Comparison of ENCODE assay signal across 10 mouse cellular contexts in the genomic region with DNA sequence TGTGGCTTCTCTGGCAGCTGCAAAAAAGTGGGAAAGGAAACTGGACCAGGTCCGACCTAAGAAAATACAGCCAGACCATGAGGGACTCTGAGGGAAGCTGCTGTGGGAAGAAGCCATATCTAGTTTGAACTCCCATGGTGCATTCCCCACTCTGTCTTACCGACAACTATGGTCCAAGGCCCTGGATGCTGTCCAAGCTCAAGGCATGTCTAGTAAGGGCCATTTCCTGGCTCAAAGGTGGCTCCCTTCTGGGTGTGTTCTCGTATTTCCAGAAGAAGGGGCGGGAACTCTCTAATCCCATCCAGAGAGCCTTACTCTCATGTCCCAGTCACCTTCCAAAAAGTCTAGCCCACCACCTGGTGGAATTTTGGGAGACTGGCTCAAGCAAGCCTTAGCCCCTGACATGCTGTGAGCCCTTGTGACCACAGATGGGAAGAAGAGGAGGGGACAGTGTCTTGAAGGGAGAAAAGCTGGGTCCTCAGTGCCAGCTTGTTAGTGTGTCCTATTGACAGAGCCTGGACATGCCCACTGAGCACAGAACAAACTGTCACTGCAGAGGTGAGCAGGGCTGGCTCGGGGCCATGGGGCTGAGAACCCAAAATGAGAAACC. TPM values are rescaled to one million over a fixed set of nuclear protein-coding genes. Genes with fewer than 3 reads are reported as not detected.
A peak's percentile ranks its signal among the peaks of the same experiment; 100 is the strongest.
DNase-seq lines count a peak whose midpoint lies in the region; ATAC-seq and TF ChIP-seq lines count a peak whose summit lies in the region.
"Had no signal": no experiment of that assay in that cellular context is flagged by ENCODE, and none has a peak within 500 bp of the region (broad histone marks: within the 10 kb centered on the region; RNA-seq: fewer than 3 reads in every experiment).

No protein-coding gene starts in this region.

- 69% methylated on average over 5 of the region's 5 CpGs for WGBS in forebrain, postnatal 0 days
- 52% methylated on average over 5 of the region's 5 CpGs for WGBS in forebrain, embryonic 16.5 days
- 73% methylated on average over 5 of the region's 5 CpGs for whole genome bisulfite sequencing in midbrain, embryonic 13.5 days
- WGBS in midbrain, embryonic 10.5 days = 70% methylated on average over 5 of the region's 5 CpGs
- 49% methylated on average over 5 of the region's 5 CpGs for WGBS in kidney, postnatal 0 days
- WGBS in stomach, embryonic 15.5 days = 67% methylated on average over 5 of the region's 5 CpGs

- no peak for DNase-seq in forebrain, postnatal 0 days
- no peak for DNase-seq in midbrain, embryonic 10.5 days (ENCODE audit: low spot score)
- DNase-seq in kidney, postnatal 0 days (ENCODE audit: low spot score) = peak; percentile 29
- no peak for DNase-seq in layer of hippocampus, postnatal 10 days (ENCODE audit: low spot score in 2 of 2)
- no peak for DNase-seq in left cerebral cortex, postnatal 4 days
- DNase-seq: embryo, embryonic 11 days had no signal

- TF ChIP-seq CTCF in forebrain, postnatal 0 days (IDR thresholded peaks at IDR 0.05; ENCODE audit: low read depth) = no peak
- peak; percentile 33; the same call in 1 of the 2 replicates for TF ChIP-seq CTCF in kidney, postnatal 0 days (IDR thresholded peaks at IDR 0.05; ENCODE audit: low read depth)

- H3K9me3 ChIP-seq in forebrain, postnatal 0 days (ENCODE audit: low read length) = no peaks in the 10 kb centered on the region
- no peaks in the 10 kb centered on the region for H3K9me3 ChIP-seq in forebrain, embryonic 16.5 days (ENCODE audit: control insufficient read depth, low read length)
- H3K9me3 ChIP-seq in midbrain, embryonic 13.5 days = no peaks in the 10 kb centered on the region
- no peaks in the 10 kb centered on the region for H3K9me3 ChIP-seq in midbrain, embryonic 10.5 days (replicated peaks)
- no peaks in the 10 kb centered on the region for H3K9me3 ChIP-seq in kidney, postnatal 0 days (replicated peaks; ENCODE audit: low read length)
- no peaks in the 10 kb centered on the region for H3K9me3 ChIP-seq in stomach, embryonic 15.5 days

- H3K27me3 ChIP-seq in forebrain, postnatal 0 days (ENCODE audit: insufficient read depth, low read length) = no peaks in the 10 kb centered on the region
- no peaks in the 10 kb centered on the region for H3K27me3 ChIP-seq in forebrain, embryonic 16.5 days (replicated peaks; ENCODE audit: control insufficient read depth, insufficient read depth, low read length)
- H3K27me3 ChIP-seq in midbrain, embryonic 13.5 days = no peaks in the 10 kb centered on the region
- H3K27me3 ChIP-seq in midbrain, embryonic 10.5 days (ENCODE audit: low read depth, poor library complexity, severe bottlenecking) = no peaks in the 10 kb centered on the region
- no peaks in the 10 kb centered on the region for H3K27me3 ChIP-seq in kidney, postnatal 0 days (ENCODE audit: insufficient read depth, low read length)
- H3K27me3 ChIP-seq in stomach, embryonic 15.5 days (replicated peaks) = no peaks in the 10 kb centered on the region

- H3K36me3 ChIP-seq in forebrain, postnatal 0 days (ENCODE audit: insufficient read depth) = peaks cover 27% of the 10 kb centered on the region
- H3K36me3 ChIP-seq in forebrain, embryonic 16.5 days (ENCODE audit: control insufficient read depth, insufficient read depth) = peaks cover 14% of the 10 kb centered on the region
- peaks cover 33% of the 10 kb centered on the region for H3K36me3 ChIP-seq in midbrain, embryonic 13.5 days
- peaks cover 49% of the 10 kb centered on the region for H3K36me3 ChIP-seq in midbrain, embryonic 10.5 days
- H3K36me3 ChIP-seq in kidney, postnatal 0 days (ENCODE audit: insufficient read depth, low read length) = peaks cover 22% of the 10 kb centered on the region
- H3K36me3 ChIP-seq in stomach, embryonic 15.5 days = peaks cover 21% of the 10 kb centered on the region

- no peak overlapping the region for H3K4me3 ChIP-seq in forebrain, postnatal 0 days (ENCODE audit: low read depth, low read length)
- no peak overlapping the region for H3K4me3 ChIP-seq in forebrain, embryonic 16.5 days (replicated peaks; ENCODE audit: low read length)
- H3K4me3 ChIP-seq in midbrain, embryonic 13.5 days (replicated peaks) = peak overlapping the region; percentile 99; the same call in 1 of the 2 replicates
- no peak overlapping the region; the same call in 1 of the 2 replicates for H3K4me3 ChIP-seq in midbrain, embryonic 10.5 days
- no peak overlapping the region for H3K4me3 ChIP-seq in kidney, postnatal 0 days (replicated peaks; ENCODE audit: low read depth, low read length)
- peak overlapping the region; percentile 16; the same call in 1 of the 2 replicates for H3K4me3 ChIP-seq in stomach, embryonic 15.5 days (replicated peaks)

- no peak for ATAC-seq in forebrain, postnatal 0 days
- no peak for ATAC-seq in forebrain, embryonic 16.5 days
- ATAC-seq in midbrain, embryonic 13.5 days = no peak
- no peak for ATAC-seq in kidney, postnatal 0 days (replicated peaks; ENCODE audit: low FRiP score, low read depth)
- no peak for ATAC-seq in stomach, embryonic 15.5 days (ENCODE audit: insufficient read depth, low FRiP score, low read depth)

- H3K9ac ChIP-seq in forebrain, postnatal 0 days = no peak overlapping the region
- no peak overlapping the region for H3K9ac ChIP-seq in forebrain, embryonic 16.5 days (replicated peaks; ENCODE audit: low read depth, low read length)
- 0 out of 2 replicates have a peak overlapping the region, but pooled peaks have one; percentile 25 for H3K9ac ChIP-seq in midbrain, embryonic 13.5 days (replicated peaks)
- H3K9ac ChIP-seq in kidney, postnatal 0 days (ENCODE audit: low read depth, low read length) = no peak overlapping the region
- no peak overlapping the region for H3K9ac ChIP-seq in stomach, embryonic 15.5 days

- intact Hi-C loops in left cerebral cortex, postnatal 4 days (cut with DNase I) = no loop called here

- H3K27ac ChIP-seq in forebrain, postnatal 0 days (ENCODE audit: low read depth, low read length) = no peak overlapping the region
- no peak overlapping the region for H3K27ac ChIP-seq in forebrain, embryonic 16.5 days (ENCODE audit: low read length)
- H3K27ac ChIP-seq in midbrain, embryonic 13.5 days = no peak overlapping the region
- no peak overlapping the region for H3K27ac ChIP-seq in midbrain, embryonic 10.5 days (replicated peaks)
- H3K27ac ChIP-seq in kidney, postnatal 0 days = no peak overlapping the region
- H3K27ac ChIP-seq in stomach, embryonic 15.5 days = no peak overlapping the region

- H3K4me2 ChIP-seq in forebrain, postnatal 0 days (ENCODE audit: low read depth) = peak overlapping the region; percentile 99; the same call in 1 of the 2 replicates
- H3K4me2 ChIP-seq in forebrain, embryonic 16.5 days (ENCODE audit: low read length) = no peak overlapping the region
- peak overlapping the region; percentile 100 for H3K4me2 ChIP-seq in midbrain, embryonic 13.5 days (replicated peaks)
- no peak overlapping the region for H3K4me2 ChIP-seq in kidney, postnatal 0 days (ENCODE audit: low read length)
- peak overlapping the region; percentile 92 for H3K4me2 ChIP-seq in stomach, embryonic 15.5 days

- peaks cover 19% of the 10 kb centered on the region for H3K4me1 ChIP-seq in forebrain, postnatal 0 days (ENCODE audit: insufficient read depth)
- peaks cover 37% of the 10 kb centered on the region for H3K4me1 ChIP-seq in forebrain, embryonic 16.5 days (replicated peaks; ENCODE audit: control insufficient read depth, insufficient read depth, low read length)
- peaks cover 50% of the 10 kb centered on the region for H3K4me1 ChIP-seq in midbrain, embryonic 13.5 days (replicated peaks)
- peaks cover 58% of the 10 kb centered on the region for H3K4me1 ChIP-seq in midbrain, embryonic 10.5 days
- peaks cover 24% of the 10 kb centered on the region; the same call in 1 of the 2 replicates for H3K4me1 ChIP-seq in kidney, postnatal 0 days (replicated peaks; ENCODE audit: insufficient read depth, low read length)
- H3K4me1 ChIP-seq in stomach, embryonic 15.5 days = peaks cover 30% of the 10 kb centered on the region

RNA-seq across cellular contexts. Expression of gene Trim11, which starts 2.6 kb away (rescaled TPM):
- total RNA-seq in forebrain, postnatal 0 days (2014; rRNA removed) = 29.2 and 31.9 TPM in 2 replicates
- 13.5 and 16.0 TPM in 2 replicates for polyA plus RNA-seq in forebrain, postnatal 0 days (2015; fragmentation: Nextera tagmentation; extraction: Ambion mirVana)
- polyA plus RNA-seq in forebrain, embryonic 16.5 days (2015; fragmentation: Nextera tagmentation; extraction: Ambion mirVana) = 24.7 and 26.4 TPM in 2 replicates
- polyA plus RNA-seq in midbrain, embryonic 13.5 days (2015; fragmentation: Nextera tagmentation; extraction: Ambion mirVana) = 18.7 and 21.9 TPM in 2 replicates
- polyA plus RNA-seq in midbrain, embryonic 10.5 days (2016; fragmentation: Nextera tagmentation; extraction: Ambion mirVana) = 17.7 and 19.3 TPM in 2 replicates
- polyA plus RNA-seq in kidney, postnatal 0 days (2015; fragmentation: Nextera tagmentation; extraction: Ambion mirVana) = 16.3 and 16.7 TPM in 2 replicates
- polyA plus RNA-seq in stomach, embryonic 15.5 days (2015; fragmentation: Nextera tagmentation; extraction: Ambion mirVana) = 17.9 and 19.1 TPM in 2 replicates
- total RNA-seq in layer of hippocampus, postnatal 10 days (2021) = 10 to 100 TPM; 24.7 to 28.6 TPM
- 10 to 100 TPM; 26.0 to 27.0 TPM for total RNA-seq in left cerebral cortex, postnatal 4 days (2021)

RNA-seq across cellular contexts. Expression of gene Hist3h2a, which starts 26.0 kb away (rescaled TPM):
- 181 and 199 TPM in 2 replicates for total RNA-seq in forebrain, postnatal 0 days (2014; rRNA removed)
- 58.0 and 58.7 TPM in 2 replicates for polyA plus RNA-seq in forebrain, postnatal 0 days (2015; fragmentation: Nextera tagmentation; extraction: Ambion mirVana)
- polyA plus RNA-seq in forebrain, embryonic 16.5 days (2015; fragmentation: Nextera tagmentation; extraction: Ambion mirVana) = 150 and 152 TPM in 2 replicates
- polyA plus RNA-seq in midbrain, embryonic 13.5 days (2015; fragmentation: Nextera tagmentation; extraction: Ambion mirVana) = 149 and 155 TPM in 2 replicates
- polyA plus RNA-seq in midbrain, embryonic 10.5 days (2016; fragmentation: Nextera tagmentation; extraction: Ambion mirVana) = 20.4 and 31.6 TPM in 2 replicates
- polyA plus RNA-seq in kidney, postnatal 0 days (2015; fragmentation: Nextera tagmentation; extraction: Ambion mirVana) = 40.9 and 41.2 TPM in 2 replicates
- 29.6 and 32.2 TPM in 2 replicates for polyA plus RNA-seq in stomach, embryonic 15.5 days (2015; fragmentation: Nextera tagmentation; extraction: Ambion mirVana)
- 10 to 100 TPM; 59.3 to 61.6 TPM for total RNA-seq in layer of hippocampus, postnatal 10 days (2021)
- total RNA-seq in left cerebral cortex, postnatal 4 days (2021) = 100 to 1,000 TPM in 1 of 2 experiments, 10 to 100 TPM in 1; 95.0 to 101 TPM

RNA-seq across cellular contexts. Expression of gene Trim17, which starts 26.0 kb away (rescaled TPM):
- 3.4 and 4.0 TPM in 2 replicates for total RNA-seq in forebrain, postnatal 0 days (2014; rRNA removed)
- 0.65 TPM in 2 replicates for polyA plus RNA-seq in forebrain, postnatal 0 days (2015; fragmentation: Nextera tagmentation; extraction: Ambion mirVana)
- 1.8 and 2.0 TPM in 2 replicates for polyA plus RNA-seq in forebrain, embryonic 16.5 days (2015; fragmentation: Nextera tagmentation; extraction: Ambion mirVana)
- polyA plus RNA-seq in midbrain, embryonic 13.5 days (2015; fragmentation: Nextera tagmentation; extraction: Ambion mirVana) = 1.1 and 1.3 TPM in 2 replicates
- 0.25 and 0.26 TPM in 2 replicates for polyA plus RNA-seq in midbrain, embryonic 10.5 days (2016; fragmentation: Nextera tagmentation; extraction: Ambion mirVana)
- 0.32 and 0.37 TPM in 2 replicates for polyA plus RNA-seq in kidney, postnatal 0 days (2015; fragmentation: Nextera tagmentation; extraction: Ambion mirVana)
- polyA plus RNA-seq in stomach, embryonic 15.5 days (2015; fragmentation: Nextera tagmentation; extraction: Ambion mirVana) = 0.19 and 0.28 TPM in 2 replicates
- 1 to 10 TPM; 2.9 to 3.7 TPM for total RNA-seq in layer of hippocampus, postnatal 10 days (2021)
- total RNA-seq in left cerebral cortex, postnatal 4 days (2021) = 1 to 10 TPM; 1.8 to 2.0 TPM
- total RNA-seq: hematopoietic stem cell, adult 5-6 weeks had no signal

RNA-seq across cellular contexts. Expression of gene Hist3h2ba, which starts 31.8 kb away (rescaled TPM):
- total RNA-seq in forebrain, postnatal 0 days (2014; rRNA removed) = 446 and 960 TPM in 2 replicates
- polyA plus RNA-seq in forebrain, postnatal 0 days (2015; fragmentation: Nextera tagmentation; extraction: Ambion mirVana) = 111 and 146 TPM in 2 replicates
- 389 and 395 TPM in 2 replicates for polyA plus RNA-seq in forebrain, embryonic 16.5 days (2015; fragmentation: Nextera tagmentation; extraction: Ambion mirVana)
- 383 and 402 TPM in 2 replicates for polyA plus RNA-seq in midbrain, embryonic 13.5 days (2015; fragmentation: Nextera tagmentation; extraction: Ambion mirVana)
- 34.1 and 69.6 TPM in 2 replicates for polyA plus RNA-seq in midbrain, embryonic 10.5 days (2016; fragmentation: Nextera tagmentation; extraction: Ambion mirVana)
- 43.9 and 45.8 TPM in 2 replicates for polyA plus RNA-seq in kidney, postnatal 0 days (2015; fragmentation: Nextera tagmentation; extraction: Ambion mirVana)
- 42.0 and 45.8 TPM in 2 replicates for polyA plus RNA-seq in stomach, embryonic 15.5 days (2015; fragmentation: Nextera tagmentation; extraction: Ambion mirVana)
- total RNA-seq in layer of hippocampus, postnatal 10 days (2021) = 100 to 1,000 TPM; 146 to 155 TPM
- total RNA-seq in left cerebral cortex, postnatal 4 days (2021) = 100 to 1,000 TPM; 299 to 314 TPM

RNA-seq across cellular contexts. Expression of gene Rnf187, which starts 41.8 kb away (rescaled TPM):
- total RNA-seq in forebrain, postnatal 0 days (2014; rRNA removed) = 668 and 716 TPM in 2 replicates
- 583 and 608 TPM in 2 replicates for polyA plus RNA-seq in forebrain, postnatal 0 days (2015; fragmentation: Nextera tagmentation; extraction: Ambion mirVana)
- polyA plus RNA-seq in forebrain, embryonic 16.5 days (2015; fragmentation: Nextera tagmentation; extraction: Ambion mirVana) = 423 and 435 TPM in 2 replicates
- 453 and 491 TPM in 2 replicates for polyA plus RNA-seq in midbrain, embryonic 13.5 days (2015; fragmentation: Nextera tagmentation; extraction: Ambion mirVana)
- 274 and 296 TPM in 2 replicates for polyA plus RNA-seq in midbrain, embryonic 10.5 days (2016; fragmentation: Nextera tagmentation; extraction: Ambion mirVana)
- polyA plus RNA-seq in kidney, postnatal 0 days (2015; fragmentation: Nextera tagmentation; extraction: Ambion mirVana) = 238 and 249 TPM in 2 replicates
- polyA plus RNA-seq in stomach, embryonic 15.5 days (2015; fragmentation: Nextera tagmentation; extraction: Ambion mirVana) = 229 and 235 TPM in 2 replicates
- total RNA-seq in layer of hippocampus, postnatal 10 days (2021) = 100 to 1,000 TPM; 453 to 458 TPM
- total RNA-seq in left cerebral cortex, postnatal 4 days (2021) = 100 to 1,000 TPM; 386 to 426 TPM

Comparison
In these comparisons a context has a peak if more than half of its experiments do, and no peak if none do; other contexts are left out.
1. H3K4me2 ChIP-seq: peak in forebrain, postnatal 0 days (single experiment), midbrain, embryonic 13.5 days (single experiment) and stomach, embryonic 15.5 days (single experiment); none in forebrain, embryonic 16.5 days (single experiment) and kidney, postnatal 0 days (single experiment).
2. H3K4me3 ChIP-seq: peak in midbrain, embryonic 13.5 days (single experiment) and stomach, embryonic 15.5 days (single experiment); none in forebrain, postnatal 0 days (single experiment), forebrain, embryonic 16.5 days (single experiment), midbrain, embryonic 10.5 days (single experiment) and kidney, postnatal 0 days (single experiment).